Mouse (Mus musculus): ENCODE measurements around the gene Tas2r123.

Tas2r123 gene

DNA sequence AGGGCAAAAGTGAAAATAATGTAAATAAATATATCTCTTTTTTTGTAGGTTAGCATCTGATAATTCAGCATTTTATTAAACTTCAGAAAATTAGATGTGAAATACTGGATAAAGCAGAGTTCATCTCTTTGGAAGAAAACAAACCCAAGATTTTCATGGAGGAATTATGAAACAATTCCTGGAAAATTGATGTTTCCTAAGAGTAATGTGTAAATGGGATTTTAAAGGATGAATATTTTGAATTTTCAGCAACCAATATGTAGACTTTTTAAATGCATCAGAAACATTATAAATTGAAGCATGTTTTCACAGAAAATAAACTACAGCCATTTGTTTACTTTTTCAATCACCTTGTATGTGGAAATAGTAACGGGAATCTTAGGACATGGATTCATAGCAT lies at the start of gene Tas2r123:
Gene Tas2r123 (plus strand): TSS at position 301 of the 400 bp plus-strand sequence.
- no peak for DNase-seq

DNA sequence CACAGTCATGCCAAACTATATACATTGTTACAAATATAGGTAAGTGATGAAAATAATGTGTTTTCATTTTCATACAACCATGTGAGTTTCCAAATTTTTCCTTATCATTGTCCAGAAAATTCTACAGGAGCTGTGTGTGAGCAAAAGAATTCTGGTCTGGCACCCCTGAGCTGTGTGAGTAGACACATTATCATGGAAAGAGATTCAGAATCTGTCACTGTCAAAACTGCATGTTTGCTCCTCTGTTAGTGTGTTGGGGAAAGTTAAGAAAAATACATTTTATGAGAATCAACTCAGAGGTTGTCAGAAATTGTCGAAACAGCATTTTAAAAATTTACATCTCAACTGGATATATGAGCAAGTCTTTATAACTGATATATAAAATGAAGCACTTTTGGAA lies 44.4 kb upstream of the Tas2r123 start, which contains the start of gene Tas2r117:
Gene Tas2r117 (plus strand): TSS at position 301 of the 400 bp plus-strand sequence.
- DNase-seq = no peak

DNA sequence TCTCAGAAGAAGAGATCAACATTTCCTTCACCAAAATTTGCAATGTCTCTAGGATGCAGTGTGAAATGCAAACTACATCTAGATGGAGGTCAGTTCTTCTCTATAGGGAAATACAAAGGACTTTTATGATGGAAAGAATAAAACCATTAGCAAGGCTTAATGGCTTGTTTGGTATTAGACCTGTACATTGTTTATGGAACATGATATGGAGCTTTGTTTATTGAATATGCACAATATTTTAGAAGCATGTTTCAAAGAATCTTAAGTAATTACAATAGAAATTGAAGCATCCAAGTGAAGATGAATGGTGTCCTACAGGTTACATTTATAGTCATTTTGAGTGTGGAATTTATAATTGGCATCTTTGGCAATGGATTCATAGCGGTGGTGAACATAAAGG lies 8.2 kb downstream of the Tas2r123 start, which contains the start of gene Tas2r116:
Gene Tas2r116 (plus strand): TSS at position 301 of the 400 bp plus-strand sequence.
- no peak for DNase-seq

DNA sequence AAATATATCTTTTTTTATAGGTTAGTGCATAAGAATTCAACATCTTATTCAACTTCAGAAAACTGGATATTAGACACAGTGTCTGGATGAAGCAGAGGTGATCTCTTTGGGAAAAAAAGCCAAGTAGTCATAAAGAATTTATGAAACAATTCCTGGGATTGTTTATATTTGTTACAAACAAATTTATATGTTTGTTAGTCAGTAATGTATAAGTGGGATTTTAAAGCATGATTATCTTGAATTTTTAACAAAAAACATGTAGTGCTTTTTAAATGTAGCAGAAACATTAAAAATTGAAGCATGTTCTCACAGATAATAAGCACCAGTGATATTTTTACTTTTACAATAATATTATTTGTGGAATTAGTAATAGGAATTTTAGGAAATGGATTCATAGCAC lies 20.8 kb downstream of the Tas2r123 start, which contains the start of gene Tas2r110:
Gene Tas2r110 (plus strand): TSS at position 301 of the 400 bp plus-strand sequence.
- no peak for DNase-seq

DNA sequence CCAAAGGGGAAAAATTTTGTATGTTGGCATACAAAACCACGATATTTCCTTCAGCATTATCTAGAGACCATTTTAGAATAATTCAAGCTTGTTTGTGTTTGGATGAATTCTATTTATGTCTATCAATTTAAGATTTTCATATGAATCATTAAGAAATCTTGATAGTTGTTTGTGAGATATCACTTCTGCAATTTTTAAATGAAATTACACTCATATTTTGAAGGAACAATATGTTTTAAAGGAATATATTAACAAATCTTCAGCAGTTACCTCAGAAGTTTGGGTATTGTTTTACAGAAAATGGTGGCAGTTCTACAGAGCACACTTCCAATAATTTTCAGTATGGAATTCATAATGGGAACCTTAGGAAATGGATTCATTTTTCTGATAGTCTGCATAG lies 45.8 kb downstream of the Tas2r123 start, which contains the start of gene Tas2r113:
Gene Tas2r113 (plus strand): TSS at position 301 of the 400 bp plus-strand sequence.
- DNase-seq = no peak

Data from lung, postnatal 4 days (tissue).